Mouse (Mus musculus) natural killer cell, adult 2 months (primary cell): ENCODE results near the gene Hsd17b1.

ENCODE experiments used
- DNase-seq, 2 experiments: peaks; one replicate each; pipeline ENCODE4 v3.0.0; 2022; ENCODE audit warnings: low spot score in 2 of 2

Hsd17b1 gene

GRCm38 (mm10) chr11:101078121-101078520 is at the start of gene Hsd17b1:
Gene Hsd17b1 (plus strand): TSS chr11:101078411.
- DNase-seq, result no peak

GRCm38 (mm10) chr11:101029320-101029719 is 48.9 kb upstream of the Hsd17b1 start:
- no peak for DNase-seq

GRCm38 (mm10) chr11:101030136-101030807 is 47.9 kb upstream of the Hsd17b1 start:
- no peak for DNase-seq

GRCm38 (mm10) chr11:101030808-101031156 is 47.4 kb upstream of the Hsd17b1 start:
- DNase-seq, result no peak

GRCm38 (mm10) chr11:101031470-101031869 is 46.7 kb upstream of the Hsd17b1 start:
- DNase-seq, result no peak

- no peak for DNase-seq
These were observed 44.2 kb upstream of the Hsd17b1 start for GRCm38 (mm10) chr11:101033856-101034500.

GRCm38 (mm10) chr11:101034614-101035327 is 43.4 kb upstream of the Hsd17b1 start:
- DNase-seq, result no peak

GRCm38 (mm10) chr11:101035328-101035695 is 42.9 kb upstream of the Hsd17b1 start:
- DNase-seq, result no peak

GRCm38 (mm10) chr11:101037795-101038194 is 40.4 kb upstream of the Hsd17b1 start:
- no peak for DNase-seq

- DNase-seq, result no peak
These were observed 32.4 kb upstream of the Hsd17b1 start for GRCm38 (mm10) chr11:101045826-101046225.

GRCm38 (mm10) chr11:101046440-101046839 is 31.8 kb upstream of the Hsd17b1 start:
- no peak for DNase-seq

GRCm38 (mm10) chr11:101047502-101047901 is 30.7 kb upstream of the Hsd17b1 start:
- no peak for DNase-seq

GRCm38 (mm10) chr11:101050359-101050758 is 27.9 kb upstream of the Hsd17b1 start:
- DNase-seq, result no peak

GRCm38 (mm10) chr11:101051051-101051493 is 27.1 kb upstream of the Hsd17b1 start:
- DNase-seq, result no peak

GRCm38 (mm10) chr11:101051617-101052016 is 26.6 kb upstream of the Hsd17b1 start:
- no peak for DNase-seq

- no peak for DNase-seq
These were observed 25.3 kb upstream of the Hsd17b1 start for GRCm38 (mm10) chr11:101052751-101053473.

- no peak for DNase-seq
These were observed 24.2 kb upstream of the Hsd17b1 start for GRCm38 (mm10) chr11:101053974-101054373.

- no peak for DNase-seq
These were observed 22.8 kb upstream of the Hsd17b1 start for GRCm38 (mm10) chr11:101055418-101055817.

- no peak for DNase-seq
These were observed 21.3 kb upstream of the Hsd17b1 start for GRCm38 (mm10) chr11:101056885-101057284.

GRCm38 (mm10) chr11:101057860-101058259 is 20.4 kb upstream of the Hsd17b1 start:
- peak; percentile 79 to 86 for DNase-seq

GRCm38 (mm10) chr11:101058726-101059125 is 19.5 kb upstream of the Hsd17b1 start:
- no peak for DNase-seq

- DNase-seq, result no peak
These were observed 18.7 kb upstream of the Hsd17b1 start for GRCm38 (mm10) chr11:101059473-101059872.
